Mouse (Mus musculus): ENCODE measurements around the gene Bcam.

DNA sequence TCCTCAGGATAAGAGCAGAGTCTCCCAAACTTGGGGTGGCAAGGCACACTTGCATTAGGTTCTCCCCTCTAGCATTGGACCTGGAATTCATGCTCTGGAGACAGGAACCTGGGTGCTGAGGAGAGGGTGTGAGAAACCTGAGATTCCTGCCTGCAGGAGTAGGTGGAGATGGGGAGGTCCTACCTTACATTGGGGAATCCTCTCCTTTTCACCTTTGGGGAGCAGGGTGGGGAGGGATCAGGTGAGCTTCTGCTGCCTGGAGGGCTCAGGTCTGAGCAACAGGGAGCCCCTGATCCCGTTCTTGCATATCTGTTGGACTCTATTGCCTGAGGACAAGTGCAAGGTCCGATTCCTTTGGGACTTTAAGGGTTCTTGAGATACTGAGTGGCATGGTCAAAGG, 54.0 kb downstream of the Bcam start:
- no peak for TF ChIP-seq POLR2A (IDR thresholded peaks at IDR 0.05; ENCODE audit: extremely low read depth, insufficient read depth, low read length)
- TF ChIP-seq CTCF (IDR thresholded peaks at IDR 0.05; ENCODE audit: low read depth, low read length) = no peak
